Mouse (Mus musculus) midbrain, postnatal 0 days (tissue): ENCODE results near the gene Tank. TPM values are rescaled to one million over a fixed set of nuclear protein-coding genes. Genes with fewer than 3 reads are reported as not detected.

Source experiments
- ATAC-seq: fragments of 200-750 bp; cut with Nextera tagmentation; 2 replicates; pipeline ENCODE4 v1.8.0; 2017; ENCODE audit warnings: moderate number of reproducible peaks, mild to moderate bottlenecking, moderate TSS enrichment, moderate library complexity; ENCODE audit not compliant: low FRiP score
- DNase-seq: peaks from one replicate; pipeline ENCODE4 v3.0.0-alpha.2; 2015; ENCODE audit warnings: low spot score
- H3K27ac ChIP-seq: fragments of 300-500 bp; sonication (generic); 2 replicates; pipeline ENCODE4 v1.5.1; 2014; ENCODE audit warnings: low read depth, mild to moderate bottlenecking, low read length, mixed read lengths
- H3K27me3 ChIP-seq: fragments of 300-500 bp; sonication (generic); 2 replicates; pipeline ENCODE4 v1.6.1; 2014; ENCODE audit warnings: low read length, control low read depth, mixed read lengths; ENCODE audit not compliant: insufficient read depth
- H3K36me3 ChIP-seq: fragments of 300-500 bp; sonication (generic); 2 replicates; pipeline ENCODE4 v1.6.1; 2014; ENCODE audit warnings: low read length, control low read depth, mixed read lengths; ENCODE audit not compliant: insufficient read depth
- H3K4me1 ChIP-seq: fragments of 300-500 bp; sonication (generic); 2 replicates; pipeline ENCODE4 v1.6.1; 2014; ENCODE audit warnings: mild to moderate bottlenecking, control low read depth, antibody characterized with exemption, low read length, mixed read lengths; ENCODE audit not compliant: insufficient read depth
- H3K4me2 ChIP-seq: fragments of 300-500 bp; sonication (generic); 2 replicates; pipeline ENCODE4 v1.6.1; 2014; ENCODE audit warnings: low read depth, mild to moderate bottlenecking, low read length, mixed read lengths; ENCODE audit not compliant: poor library complexity, severe bottlenecking
- H3K4me3 ChIP-seq: fragments of 300-500 bp; sonication (generic); 2 replicates; pipeline ENCODE4 v1.5.1; 2014; ENCODE audit warnings: low read depth, mild to moderate bottlenecking, low read length, moderate library complexity
- H3K9ac ChIP-seq: fragments of 300-500 bp; sonication (generic); replicated peaks from 2 replicates; pipeline ENCODE4 v1.6.1; 2014; ENCODE audit warnings: mild to moderate bottlenecking, low read length, moderate library complexity, mixed read lengths; ENCODE audit not compliant: poor library complexity, severe bottlenecking
- H3K9me3 ChIP-seq: fragments of 300-500 bp; sonication (generic); 2 replicates; pipeline ENCODE4 v1.6.1; 2016; ENCODE audit warnings: low read length, control low read depth
- CTCF ChIP-seq: IDR thresholded peaks from 2 replicates; pipeline ENCODE4 v1.5.1; 2016; ENCODE audit warnings: antibody characterized with exemption, mild to moderate bottlenecking
- WGBS: fragments of 180-500 bp; shearing (Covaris S2); extraction: QIAGEN DNeasy Blood & Tissue Kit; methylation state at CpG from one replicate; pipeline ENCODE4 v1.1.7; 2014; 5-methylcytosine and 5-hydroxymethylcytosine counted together
- polyA plus RNA-seq: library from polyadenylated mRNA; unstranded; fragments of >200 nt; fragmentation: Nextera tagmentation; extraction: Ambion mirVana; gene quantifications from 2 replicates; pipeline ENCODE4 v1.2.1, GENCODE M21; 2015
- total RNA-seq: library from RNA; depleted of rRNA; stranded (reverse); fragments of >200 nt; gene quantifications from 2 replicates; pipeline ENCODE4 v1.2.3, GENCODE M21; 2014

Gene Tank
- total and polyA plus RNA-seq, 2 experiments from 2014 or later, result 25.4 to 25.8 TPM

DNA sequence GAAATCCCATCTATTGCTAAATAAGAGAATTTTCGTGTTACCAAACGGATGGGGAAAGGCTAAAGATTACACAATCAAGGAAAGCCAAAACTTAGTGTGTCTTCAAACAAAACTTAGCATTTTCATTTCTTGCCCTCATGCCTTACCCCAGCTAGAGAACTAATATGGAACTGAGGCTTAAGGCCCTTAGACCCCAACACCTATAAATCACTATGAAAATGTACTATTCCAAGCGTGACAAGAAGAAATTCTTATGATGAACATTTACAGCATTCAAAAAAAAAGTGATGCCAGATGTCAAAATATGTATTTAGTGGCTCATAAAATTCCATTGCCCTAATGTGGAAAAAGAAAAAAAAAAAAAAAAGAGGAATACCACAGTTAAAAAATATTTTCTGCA, 32.7 kb upstream of the Tank start:
- H3K9me3 ChIP-seq, result no peaks in the 10 kb centered on the region
- no peaks in the 10 kb centered on the region for H3K27me3 ChIP-seq
- no peaks in the 10 kb centered on the region for H3K4me1 ChIP-seq
- H3K36me3 ChIP-seq, result no peaks in the 10 kb centered on the region
- no peak overlapping the region for H3K4me3 ChIP-seq
- ATAC-seq (no peak), DNase-seq (no peak)
- no peak overlapping the region for H3K9ac ChIP-seq
- no peak overlapping the region for H3K27ac ChIP-seq
- 84% methylated on average over 3 of the region's 3 CpGs for WGBS
- no peak overlapping the region for H3K4me2 ChIP-seq
- TF ChIP-seq CTCF, result no peak

DNA sequence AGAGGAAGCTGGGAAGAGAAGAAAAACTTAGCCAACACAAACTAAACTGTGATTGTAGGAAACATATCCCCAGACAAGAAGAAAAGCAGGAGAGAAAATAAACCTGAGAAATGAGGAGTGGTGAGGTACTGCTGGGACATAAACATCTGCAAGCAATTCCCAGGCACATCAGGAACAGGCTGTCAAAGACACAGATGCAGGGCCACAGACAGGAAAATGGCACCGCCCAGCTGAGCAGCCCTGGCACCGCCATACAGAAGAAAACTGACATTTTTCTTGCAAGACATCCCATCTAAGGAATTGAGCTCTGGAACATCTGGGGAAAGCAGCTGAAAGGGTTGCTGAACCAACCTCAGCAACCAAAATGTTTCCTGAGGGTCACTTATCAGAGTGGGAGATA, 30.4 kb upstream of the Tank start:
- no peak for DNase-seq
- Histone ChIP-seq H3K9me3 (no peaks in the 10 kb centered on the region), H3K36me3 (no peaks in the 10 kb centered on the region), H3K27me3 (no peaks in the 10 kb centered on the region), H3K4me2 (no peak overlapping the region), H3K27ac (no peak overlapping the region), H3K9ac (no peak overlapping the region), H3K4me1 (no peaks in the 10 kb centered on the region), H3K4me3 (no peak overlapping the region)
- ATAC-seq, result no peak
- TF ChIP-seq CTCF, result no peak
- WGBS, result 72% methylated on average over 2 of the region's 2 CpGs

DNA sequence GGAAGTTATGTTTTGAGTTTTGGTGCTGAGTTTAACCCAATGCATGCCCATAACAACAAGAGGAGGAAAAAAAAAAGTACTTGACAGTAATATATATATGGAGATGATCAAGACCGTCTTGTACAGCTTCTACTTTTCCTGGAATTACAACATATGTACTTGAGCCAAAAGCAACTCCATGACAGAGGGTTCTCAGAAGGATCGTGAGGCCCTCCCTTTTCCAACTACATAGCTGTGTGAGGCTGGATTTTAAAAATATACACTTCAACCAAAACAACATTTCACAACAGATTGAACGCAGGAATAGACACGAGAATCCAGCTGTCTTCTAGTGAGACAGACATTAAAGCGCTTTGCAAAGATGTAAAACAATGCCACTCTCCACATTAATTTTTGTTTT, 26.7 kb upstream of the Tank start:
- no peak for DNase-seq
- no peak overlapping the region for H3K4me2 ChIP-seq
- 86% methylated on average over 5 of the region's 5 CpGs for WGBS
- no peak overlapping the region for H3K4me3 ChIP-seq
- no peak for ATAC-seq
- no peaks in the 10 kb centered on the region for H3K4me1 ChIP-seq
- H3K27me3 ChIP-seq, result no peaks in the 10 kb centered on the region
- no peak for TF ChIP-seq CTCF
- no peaks in the 10 kb centered on the region for H3K36me3 ChIP-seq
- no peaks in the 10 kb centered on the region for H3K9me3 ChIP-seq
- no peak overlapping the region for H3K9ac ChIP-seq
- H3K27ac ChIP-seq, result no peak overlapping the region

DNA sequence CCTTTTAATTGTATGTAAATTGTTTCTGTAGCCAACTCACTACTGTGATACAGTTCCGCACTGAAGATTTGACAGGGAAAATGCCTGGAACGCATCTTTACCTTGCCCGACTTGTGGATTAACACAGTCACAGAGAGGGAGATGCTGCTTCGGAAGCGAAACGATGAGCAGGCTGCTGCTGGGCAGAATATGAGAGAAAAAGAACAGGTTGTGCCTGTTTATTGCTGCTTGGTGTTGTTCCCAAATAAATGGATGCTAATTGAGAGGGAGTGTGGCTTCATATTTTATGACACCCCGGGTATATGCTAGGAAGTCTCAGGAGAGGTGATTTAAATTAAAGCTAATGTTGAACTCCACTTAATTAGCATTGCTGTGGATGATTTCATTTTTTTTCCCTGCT, 23.0 kb upstream of the Tank start:
- H3K9me3 ChIP-seq, result 0 out of 2 replicates have a peak, but pooled peaks cover 3% of the 10 kb centered on the region
- DNase-seq (peak; percentile 10), ATAC-seq (no peak)
- H3K4me3 ChIP-seq, result no peak overlapping the region
- no peak overlapping the region for H3K9ac ChIP-seq
- no peaks in the 10 kb centered on the region for H3K4me1 ChIP-seq
- H3K36me3 ChIP-seq, result no peaks in the 10 kb centered on the region
- no peaks in the 10 kb centered on the region for H3K27me3 ChIP-seq
- no peak overlapping the region for H3K27ac ChIP-seq
- no peak overlapping the region for H3K4me2 ChIP-seq
- WGBS, result 42% methylated on average over 7 of the region's 7 CpGs
- no peak for TF ChIP-seq CTCF

DNA sequence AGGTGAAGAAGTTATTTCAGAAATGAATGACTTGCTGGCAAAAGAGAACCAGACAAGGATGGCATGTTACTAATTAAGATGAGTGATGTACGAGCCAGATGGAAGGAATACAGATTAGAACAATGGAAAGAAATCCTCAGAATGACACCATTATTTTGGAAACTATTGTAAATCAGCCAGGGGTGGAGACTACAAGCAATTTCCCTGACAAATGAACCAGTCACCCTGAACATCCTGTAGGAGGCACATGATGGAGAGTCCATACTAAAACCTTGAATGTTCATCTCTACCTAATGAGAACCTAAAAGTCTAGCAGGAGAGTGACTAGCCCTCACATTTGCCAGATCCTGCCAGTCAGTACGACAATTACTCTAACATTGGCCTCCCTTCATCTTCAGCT, 22.6 kb upstream of the Tank start:
- Histone ChIP-seq H3K9me3 (0 out of 2 replicates have a peak, but pooled peaks cover 3% of the 10 kb centered on the region), H3K4me1 (no peaks in the 10 kb centered on the region), H3K9ac (no peak overlapping the region), H3K4me2 (no peak overlapping the region), H3K4me3 (no peak overlapping the region), H3K27me3 (no peaks in the 10 kb centered on the region), H3K36me3 (no peaks in the 10 kb centered on the region), H3K27ac (no peak overlapping the region)
- no peak for TF ChIP-seq CTCF
- DNase-seq (no peak), ATAC-seq (no peak)
- 53% methylated on average over 2 of the region's 2 CpGs for WGBS

DNA sequence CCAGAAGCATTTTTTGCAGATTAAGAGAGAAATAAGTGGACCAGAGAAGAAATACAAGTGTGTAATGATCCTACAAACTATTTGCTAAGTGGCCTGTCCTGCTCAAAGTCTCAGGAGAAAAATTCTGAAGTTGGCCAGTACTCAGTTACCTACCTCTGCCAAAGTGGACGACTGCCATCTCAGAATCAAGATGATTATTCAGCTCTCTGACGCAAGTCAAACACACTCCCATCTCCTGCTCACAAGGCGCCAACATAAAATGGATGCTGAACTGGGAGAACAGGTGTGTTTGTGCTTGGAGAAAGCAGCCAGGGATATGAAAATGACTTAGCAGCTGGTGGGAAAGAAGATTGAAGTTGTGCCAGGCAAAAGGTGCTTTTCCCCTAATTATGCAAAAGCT, 21.7 kb upstream of the Tank start:
- H3K4me2 ChIP-seq, result no peak overlapping the region
- H3K9ac ChIP-seq, result no peak overlapping the region
- H3K36me3 ChIP-seq, result no peaks in the 10 kb centered on the region
- no peak for DNase-seq
- no peak overlapping the region for H3K27ac ChIP-seq
- H3K4me3 ChIP-seq, result no peak overlapping the region
- no peaks in the 10 kb centered on the region for H3K4me1 ChIP-seq
- 82% methylated on average over 3 of the region's 3 CpGs for WGBS
- TF ChIP-seq CTCF, result no peak
- H3K9me3 ChIP-seq, result 0 out of 2 replicates have a peak, but pooled peaks cover 3% of the 10 kb centered on the region
- H3K27me3 ChIP-seq, result no peaks in the 10 kb centered on the region
- no peak for ATAC-seq
